Mouse (Mus musculus) hindbrain, embryonic 16.5 days (tissue): ENCODE measurements around the gene Slc20a1. TPM values are rescaled to one million over a fixed set of nuclear protein-coding genes. Genes with fewer than 3 reads are reported as not detected.

Experiments
- ATAC-seq: fragments of 200-750 bp; cut with Nextera tagmentation; 2 replicates; pipeline ENCODE4 v1.8.0; 2017; ENCODE audit warnings: moderate TSS enrichment, moderate library complexity
- H3K27ac ChIP-seq: fragments of 300-500 bp; sonication (generic); 2 replicates; pipeline ENCODE4 v1.5.1; 2014; ENCODE audit warnings: low read depth, mild to moderate bottlenecking, control low read depth, low read length, moderate library complexity
- H3K27me3 ChIP-seq: fragments of 300-500 bp; sonication (generic); replicated peaks from 2 replicates; pipeline ENCODE4 v1.6.1; 2014; ENCODE audit warnings: low read length; ENCODE audit not compliant: control insufficient read depth, insufficient read depth
- H3K36me3 ChIP-seq: fragments of 300-500 bp; sonication (generic); 2 replicates; pipeline ENCODE4 v1.6.1; 2014; ENCODE audit warnings: mild to moderate bottlenecking, low read length, moderate library complexity, mixed read lengths; ENCODE audit not compliant: control insufficient read depth, insufficient read depth
- H3K4me1 ChIP-seq: fragments of 300-500 bp; sonication (generic); 2 replicates; pipeline ENCODE4 v1.6.1; 2014; ENCODE audit warnings: low read depth, low read length; ENCODE audit not compliant: control insufficient read depth, insufficient read depth
- H3K4me2 ChIP-seq: fragments of 300-500 bp; sonication (generic); 2 replicates; pipeline ENCODE4 v1.6.1; 2014; ENCODE audit warnings: mild to moderate bottlenecking, low read length, control low read depth, moderate library complexity
- H3K4me3 ChIP-seq: fragments of 300-500 bp; sonication (generic); 2 replicates; pipeline ENCODE4 v1.5.1; 2014; ENCODE audit warnings: mild to moderate bottlenecking, low read length, control low read depth, moderate library complexity
- H3K9ac ChIP-seq: fragments of 300-500 bp; sonication (generic); 2 replicates; pipeline ENCODE4 v1.6.1; 2014; ENCODE audit warnings: low read depth, mild to moderate bottlenecking, control low read depth, low read length, moderate library complexity
- H3K9me3 ChIP-seq: fragments of 300-500 bp; sonication (generic); 2 replicates; pipeline ENCODE4 v1.6.1; 2014; ENCODE audit warnings: mild to moderate bottlenecking, low read length, moderate library complexity; ENCODE audit not compliant: control insufficient read depth
- WGBS: fragments of 180-500 bp; shearing (Covaris S2); extraction: QIAGEN DNeasy Blood & Tissue Kit; methylation state at CpG from one replicate; pipeline ENCODE4 v1.1.7; 2014; 5-methylcytosine and 5-hydroxymethylcytosine counted together
- polyA plus RNA-seq: library from polyadenylated mRNA; unstranded; fragments of >200 nt; fragmentation: Nextera tagmentation; extraction: Ambion mirVana; gene quantifications from 2 replicates; pipeline ENCODE4 v1.2.1, GENCODE M21; 2015

The Slc20a1 gene
- 53.2 and 55.6 TPM in 2 replicates for polyA plus RNA-seq

DNA sequence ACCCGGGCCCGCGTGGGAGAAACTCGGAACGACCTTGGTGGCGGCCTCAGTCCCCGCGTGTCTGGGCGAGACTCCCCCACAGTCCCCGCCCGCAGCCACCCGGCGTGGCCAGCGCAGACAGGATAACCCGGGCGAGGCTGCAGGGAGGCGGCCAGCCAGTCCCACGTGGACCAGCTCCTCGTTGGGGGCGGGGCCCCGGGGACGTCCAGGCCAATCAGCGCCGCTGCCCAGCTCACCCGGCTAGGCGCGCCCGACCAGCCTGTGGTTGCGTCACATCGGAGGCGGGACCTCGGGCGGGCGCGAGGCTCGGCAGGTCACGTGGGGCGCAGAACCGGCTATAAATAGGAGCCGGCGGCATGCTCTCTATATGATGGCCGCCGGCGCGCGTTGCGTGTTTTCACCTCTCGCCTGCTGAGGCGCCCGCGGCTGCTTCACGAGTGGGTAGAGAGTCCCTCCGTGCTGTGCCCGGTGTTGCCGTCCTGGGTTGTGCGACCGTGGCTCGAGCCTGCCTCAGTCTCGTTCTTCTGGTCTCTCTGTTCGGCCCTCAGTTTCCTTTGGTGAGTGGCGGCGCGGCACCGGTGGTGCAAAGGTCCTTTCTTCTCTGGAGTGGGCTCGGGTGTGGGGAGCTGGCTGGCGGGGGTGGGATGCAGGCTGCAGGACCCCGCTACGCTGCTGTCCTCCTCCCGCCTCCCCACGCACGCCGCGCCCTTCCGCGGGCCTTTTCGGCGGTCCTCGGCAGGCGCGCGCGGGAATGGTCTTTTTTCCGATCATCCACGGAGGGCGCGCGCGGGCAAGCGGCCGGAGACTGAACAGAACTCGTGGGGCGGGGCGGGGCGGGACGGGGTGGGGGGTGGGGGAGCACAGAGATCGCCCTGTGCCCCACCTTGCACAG, at the start of gene Slc20a1:
TSS of gene Slc20a1 (plus strand) at position 329 of the 892 bp plus-strand sequence.
- H3K36me3 ChIP-seq = peaks cover 3% of the 10 kb centered on the region
- peak within 1 kb of the TSS; percentile 89 for H3K9ac ChIP-seq
- peak; percentile 99 for ATAC-seq
- H3K27ac ChIP-seq = peak within 1 kb of the TSS; percentile 94
- peak within 1 kb of the TSS; percentile 72 for H3K4me2 ChIP-seq
- peak within 1 kb of the TSS; percentile 76 for H3K4me3 ChIP-seq
- WGBS = under 1% methylated on average over 74 of the region's 96 CpGs
- H3K27me3 ChIP-seq = no peaks in the 10 kb centered on the region
- peaks cover 19% of the 10 kb centered on the region for H3K4me1 ChIP-seq
- H3K9me3 ChIP-seq = no peaks in the 10 kb centered on the region

DNA sequence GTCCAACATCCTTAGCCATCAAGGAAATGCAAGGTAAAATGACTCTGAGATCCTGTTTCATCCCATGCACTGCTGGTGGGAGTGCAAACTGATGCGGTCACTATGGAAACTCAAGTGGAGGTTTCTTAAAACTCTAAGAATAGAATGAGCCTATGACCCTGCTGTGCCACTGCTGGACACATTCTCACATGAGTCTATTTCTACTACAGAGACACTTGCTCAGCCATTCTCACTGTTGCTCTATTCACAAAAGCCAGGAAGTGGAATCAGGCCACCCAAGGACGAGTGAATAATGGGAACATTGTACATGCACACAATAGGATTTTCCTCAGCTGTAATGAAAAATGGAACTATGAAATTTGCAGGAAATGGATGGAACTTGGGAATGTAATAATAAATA, 49.7 kb upstream of the Slc20a1 start:
- H3K4me1 ChIP-seq = no peaks in the 10 kb centered on the region
- no peak overlapping the region for H3K27ac ChIP-seq
- no peak for ATAC-seq
- H3K9me3 ChIP-seq = no peaks in the 10 kb centered on the region
- no peak overlapping the region for H3K4me2 ChIP-seq
- no peak overlapping the region for H3K4me3 ChIP-seq
- H3K36me3 ChIP-seq = no peaks in the 10 kb centered on the region
- 22% methylated on average over 2 of the region's 2 CpGs for WGBS
- H3K27me3 ChIP-seq = no peaks in the 10 kb centered on the region
- H3K9ac ChIP-seq = no peak overlapping the region

DNA sequence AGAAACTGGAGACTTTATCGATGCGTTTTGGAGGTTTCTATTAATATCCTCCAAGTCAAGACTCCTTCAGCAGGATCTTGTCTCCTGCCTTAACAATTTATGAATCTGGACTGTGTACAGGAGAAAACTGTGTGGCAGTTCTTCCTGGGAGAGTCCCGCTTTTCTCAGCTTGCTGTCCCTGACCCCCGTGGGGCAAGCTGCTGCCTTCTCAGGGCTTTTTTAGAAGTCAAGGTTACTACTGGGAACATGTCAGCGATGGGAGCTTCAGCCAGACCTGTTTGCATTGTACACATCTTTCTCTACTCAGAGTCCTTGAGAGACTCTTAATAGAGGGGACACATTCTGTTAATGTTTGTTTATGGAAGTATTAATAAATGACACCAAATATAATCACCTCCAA, 48.2 kb upstream of the Slc20a1 start:
- 85% methylated on average over 5 of the region's 5 CpGs for WGBS
- Histone ChIP-seq H3K27me3 (no peaks in the 10 kb centered on the region), H3K4me3 (no peak overlapping the region), H3K27ac (no peak overlapping the region), H3K4me1 (no peaks in the 10 kb centered on the region), H3K9ac (no peak overlapping the region), H3K4me2 (no peak overlapping the region), H3K9me3 (no peaks in the 10 kb centered on the region), H3K36me3 (no peaks in the 10 kb centered on the region)
- no peak for ATAC-seq

DNA sequence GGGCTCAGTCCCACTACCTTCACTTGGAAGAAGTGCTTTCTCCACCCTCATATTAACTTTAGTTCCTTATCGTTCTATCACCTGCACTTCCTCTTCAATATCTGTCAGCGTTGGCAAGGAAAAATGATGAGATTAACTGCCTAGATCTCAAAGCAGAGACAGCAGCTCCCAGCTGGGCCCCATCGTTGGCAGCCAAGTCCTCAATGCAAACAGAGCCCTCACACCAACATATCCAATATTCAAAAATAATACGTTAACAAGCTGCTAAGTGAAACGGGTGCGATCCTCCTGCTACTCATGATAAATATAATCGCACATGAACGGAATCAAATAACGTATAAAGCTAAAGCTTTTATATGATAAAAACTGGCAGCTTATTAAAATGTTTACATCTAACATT, 47.5 kb upstream of the Slc20a1 start:
- Histone ChIP-seq H3K4me2 (no peak overlapping the region), H3K27ac (no peak overlapping the region), H3K27me3 (no peaks in the 10 kb centered on the region), H3K4me1 (no peaks in the 10 kb centered on the region), H3K36me3 (no peaks in the 10 kb centered on the region), H3K4me3 (no peak overlapping the region), H3K9ac (no peak overlapping the region), H3K9me3 (no peaks in the 10 kb centered on the region)
- ATAC-seq = no peak
- 87% methylated on average over 9 of the region's 9 CpGs for WGBS

DNA sequence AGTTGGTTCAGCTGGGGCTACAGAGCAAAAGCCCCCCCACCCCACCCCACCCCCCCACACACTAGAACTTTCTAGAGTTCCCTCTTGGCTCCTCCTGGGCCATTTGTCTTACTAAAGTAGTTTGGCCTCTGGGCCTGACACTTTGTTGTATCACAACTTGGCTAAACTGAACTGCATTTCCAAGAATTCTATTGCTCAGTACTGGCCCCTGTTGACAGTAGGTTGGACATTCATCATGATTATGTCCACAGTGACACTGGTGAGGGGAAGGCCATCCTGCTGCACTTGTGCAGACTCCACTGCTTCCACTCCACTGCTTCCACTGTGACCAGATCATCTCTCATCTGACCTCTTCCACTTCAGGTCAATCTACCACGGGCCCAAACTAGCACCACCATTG, 45.8 kb upstream of the Slc20a1 start:
- Histone ChIP-seq H3K9me3 (no peaks in the 10 kb centered on the region), H3K27me3 (no peaks in the 10 kb centered on the region), H3K9ac (no peak overlapping the region), H3K27ac (no peak overlapping the region), H3K4me2 (no peak overlapping the region), H3K4me3 (no peak overlapping the region), H3K36me3 (no peaks in the 10 kb centered on the region), H3K4me1 (no peaks in the 10 kb centered on the region)
- WGBS = 47% methylated on average over 1 of the region's 1 CpGs
- ATAC-seq = no peak

DNA sequence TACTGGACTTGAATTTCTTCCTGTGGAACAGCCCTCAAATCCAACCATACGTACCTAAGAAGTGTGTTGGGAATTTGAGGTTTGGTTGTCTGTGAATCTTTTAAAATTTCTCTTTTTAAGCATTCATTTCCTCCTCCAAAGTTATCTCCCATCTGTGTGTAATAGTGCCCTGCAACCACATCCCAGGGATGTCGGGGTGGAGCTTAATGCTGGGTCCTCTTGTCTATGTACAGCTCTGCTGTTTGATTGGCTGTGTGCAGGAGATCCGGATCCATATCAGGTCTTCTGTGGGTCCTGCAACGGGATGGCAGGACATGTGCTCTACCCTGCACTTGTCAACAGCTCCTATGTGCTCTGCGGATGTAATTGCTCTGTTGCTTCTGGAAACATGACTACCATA, 33.7 kb upstream of the Slc20a1 start:
- Histone ChIP-seq H3K4me2 (no peak overlapping the region), H3K27me3 (no peaks in the 10 kb centered on the region), H3K4me1 (no peaks in the 10 kb centered on the region), H3K27ac (no peak overlapping the region), H3K9me3 (no peaks in the 10 kb centered on the region; the same call in 1 of the 2 replicates), H3K9ac (no peak overlapping the region), H3K36me3 (no peaks in the 10 kb centered on the region), H3K4me3 (no peak overlapping the region)
- ATAC-seq = no peak
- WGBS = 91% methylated on average over 5 of the region's 5 CpGs

DNA sequence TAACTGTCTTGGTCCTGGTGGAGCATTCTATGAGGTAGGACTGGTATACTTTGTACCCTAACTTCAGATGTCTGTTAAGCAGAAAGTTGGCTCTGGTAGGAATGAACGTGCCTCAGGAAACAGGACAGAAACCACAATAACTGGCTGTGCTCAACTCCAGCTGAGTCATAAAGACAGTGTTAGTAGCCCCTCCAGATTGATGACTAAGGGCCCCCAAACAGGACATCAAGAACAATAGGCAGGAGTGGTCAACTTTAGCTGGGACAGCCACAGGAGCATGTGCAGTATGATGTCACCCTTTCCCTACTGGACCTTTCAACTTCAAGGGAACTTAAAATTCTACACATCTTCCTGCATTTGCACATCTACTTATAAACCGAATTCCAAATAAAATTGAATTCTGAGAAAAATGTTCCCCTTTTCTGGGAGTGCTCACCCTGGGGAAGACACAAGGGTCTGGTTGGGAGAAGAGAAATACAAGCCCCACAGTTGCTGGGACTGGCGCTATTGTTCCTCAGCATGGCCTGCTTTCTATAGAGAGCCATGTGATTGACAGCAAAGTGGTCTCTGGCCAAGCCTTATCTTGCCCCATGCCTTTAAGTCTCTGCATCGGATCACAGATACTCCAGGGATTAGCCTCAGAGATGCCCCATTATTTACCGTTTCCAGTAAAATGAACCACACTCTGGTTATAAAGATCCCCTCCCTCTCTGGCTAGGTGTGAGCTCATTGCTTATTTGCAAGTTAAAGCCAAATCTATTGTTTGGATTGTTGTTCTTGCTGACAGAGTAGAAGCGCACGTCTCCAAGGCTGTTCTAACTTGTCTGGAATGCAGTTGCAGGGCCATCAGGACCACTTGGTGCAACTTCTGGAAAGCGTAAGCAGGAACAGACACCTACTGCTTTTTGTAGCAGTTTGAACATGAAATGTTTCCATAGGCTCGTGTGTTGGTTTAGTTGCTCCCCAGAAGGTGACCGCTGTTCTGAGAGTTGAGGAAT, 31.8 kb upstream of the Slc20a1 start:
- Histone ChIP-seq H3K27me3 (no peaks in the 10 kb centered on the region), H3K9me3 (no peaks in the 10 kb centered on the region; the same call in 1 of the 2 replicates), H3K4me3 (no peak overlapping the region), H3K4me2 (no peak overlapping the region), H3K27ac (no peak overlapping the region), H3K9ac (no peak overlapping the region), H3K4me1 (no peaks in the 10 kb centered on the region), H3K36me3 (no peaks in the 10 kb centered on the region)
- WGBS = 65% methylated on average over 10 of the region's 10 CpGs
- no peak for ATAC-seq

DNA sequence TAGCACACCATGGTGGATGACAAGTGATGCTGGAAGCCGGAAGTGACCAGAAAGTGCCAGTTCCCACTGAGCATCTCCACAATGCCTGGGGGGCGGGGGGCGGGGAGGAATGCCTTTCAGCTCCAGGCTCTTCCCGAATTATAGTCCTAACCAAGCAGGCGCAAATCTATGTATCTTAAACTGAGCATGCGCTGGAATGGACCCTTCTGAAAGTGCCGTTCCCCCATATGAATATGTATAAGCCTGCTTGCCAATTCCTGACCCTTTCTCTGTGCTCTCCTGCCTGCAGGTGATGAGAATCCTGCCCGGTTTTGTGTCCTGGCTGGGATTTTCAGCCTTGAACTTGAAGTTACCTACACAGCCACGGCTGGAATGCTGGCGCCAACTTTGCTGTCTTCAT, 25.2 kb upstream of the Slc20a1 start:
- H3K4me2 ChIP-seq = peak overlapping the region; percentile 31; the same call in 1 of the 2 replicates
- H3K4me3 ChIP-seq = no peak overlapping the region
- no peak overlapping the region for H3K27ac ChIP-seq
- H3K27me3 ChIP-seq = no peaks in the 10 kb centered on the region
- ATAC-seq = no peak
- H3K9me3 ChIP-seq = no peaks in the 10 kb centered on the region; the same call in 1 of the 2 replicates
- no peak overlapping the region for H3K9ac ChIP-seq
- no peaks in the 10 kb centered on the region for H3K36me3 ChIP-seq
- 41% methylated on average over 10 of the region's 10 CpGs for WGBS
- peaks cover 2% of the 10 kb centered on the region; the same call in 1 of the 2 replicates for H3K4me1 ChIP-seq

DNA sequence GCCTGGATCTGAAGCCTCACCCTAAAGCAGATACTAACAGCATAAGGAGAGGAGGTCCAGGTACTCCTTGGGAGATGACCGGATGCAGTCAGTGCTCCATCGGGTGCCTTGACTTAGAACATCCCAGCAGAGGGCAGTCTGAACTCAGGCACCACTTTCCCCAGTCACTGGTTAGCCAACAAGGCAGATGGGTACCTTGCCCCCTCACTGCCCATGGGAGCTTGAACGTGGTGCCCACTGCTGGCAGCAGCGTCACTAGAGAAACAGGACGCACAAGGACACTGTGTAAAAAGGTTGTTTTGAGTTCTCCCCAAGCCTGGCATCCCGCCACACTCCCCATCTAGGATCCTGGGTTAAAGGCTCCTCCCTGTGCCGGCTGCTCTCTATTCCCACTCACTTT, 24.1 kb upstream of the Slc20a1 start:
- Histone ChIP-seq H3K27ac (no peak overlapping the region), H3K4me2 (peak overlapping the region; percentile 28), H3K4me1 (peaks cover 2% of the 10 kb centered on the region; the same call in 1 of the 2 replicates), H3K9ac (no peak overlapping the region), H3K36me3 (no peaks in the 10 kb centered on the region), H3K9me3 (no peaks in the 10 kb centered on the region), H3K27me3 (no peaks in the 10 kb centered on the region), H3K4me3 (no peak overlapping the region)
- WGBS = 34% methylated on average over 7 of the region's 7 CpGs
- peak; percentile 69 for ATAC-seq
